Mouse (Mus musculus) heart, embryonic 14.5 days (tissue): ENCODE measurements around the gene Nufip2. TPM values are rescaled to one million over a fixed set of nuclear protein-coding genes. Genes with fewer than 3 reads are reported as not detected.

Experiments
- ATAC-seq: fragments of 200-750 bp; cut with Nextera tagmentation; 2 replicates; pipeline ENCODE4 v1.8.0; 2017; ENCODE audit warnings: low read depth, moderate TSS enrichment; ENCODE audit not compliant: insufficient number of reproducible peaks, insufficient read depth, low FRiP score
- H3K27ac ChIP-seq, 2 experiments: fragments of 200-500 bp in 1 of 2; fragments of 300-500 bp in 1 of 2; sonication (generic) in 1 of 2; replicated peaks in 1 of 2; 2 replicates each; pipeline ENCODE4 v1.5.1; 2012 to 2014; ENCODE audit warnings: low read depth in 2 of 2, low read length in 2 of 2, control low read depth in 1 of 2, mild to moderate bottlenecking in 1 of 2, mixed read lengths in 1 of 2; ENCODE audit not compliant: control insufficient read depth in 1 of 2, insufficient read depth in 1 of 2
- H3K27me3 ChIP-seq: fragments of 300-500 bp; sonication (generic); 2 replicates; pipeline ENCODE4 v1.6.1; 2014; ENCODE audit warnings: mild to moderate bottlenecking, low read length, control low read depth; ENCODE audit not compliant: control insufficient read depth, insufficient read depth
- H3K36me3 ChIP-seq: fragments of 300-500 bp; sonication (generic); 2 replicates; pipeline ENCODE4 v1.6.1; 2014; ENCODE audit warnings: mild to moderate bottlenecking, control low read depth, low read length, mixed read lengths; ENCODE audit not compliant: control insufficient read depth, insufficient read depth
- H3K4me1 ChIP-seq, 2 experiments: fragments of 200-500 bp in 1 of 2; fragments of 300-500 bp in 1 of 2; sonication (generic) in 1 of 2; 2 replicates each; pipeline ENCODE4 v1.6.1; 2012 to 2014; ENCODE audit warnings: low read length in 2 of 2, control low read depth in 1 of 2, mixed read lengths in 1 of 2; ENCODE audit not compliant: control insufficient read depth in 2 of 2, insufficient read depth in 2 of 2
- H3K4me2 ChIP-seq: fragments of 300-500 bp; sonication (generic); 2 replicates; pipeline ENCODE4 v1.6.1; 2014; ENCODE audit warnings: mild to moderate bottlenecking, low read length
- H3K4me3 ChIP-seq, 2 experiments: fragments of 200-500 bp in 1 of 2; fragments of 300-500 bp in 1 of 2; sonication (generic) in 1 of 2; 2 replicates each; pipeline ENCODE4 v1.5.1; 2012 to 2014; ENCODE audit warnings: low read length in 2 of 2, mild to moderate bottlenecking in 2 of 2, control low read depth in 1 of 2, low read depth in 1 of 2, moderate library complexity in 1 of 2; ENCODE audit not compliant: control insufficient read depth in 1 of 2, insufficient read depth in 1 of 2
- H3K9ac ChIP-seq: fragments of 300-500 bp; sonication (generic); 2 replicates; pipeline ENCODE4 v1.6.1; 2014; ENCODE audit warnings: mild to moderate bottlenecking, low read length
- H3K9me3 ChIP-seq: fragments of 300-500 bp; sonication (generic); 2 replicates; pipeline ENCODE4 v1.6.1; 2016; ENCODE audit warnings: low read length, control low read depth; ENCODE audit not compliant: control insufficient read depth
- WGBS: fragments of 180-500 bp; shearing (Covaris S2); extraction: QIAGEN DNeasy Blood & Tissue Kit; methylation state at CpG from one replicate; pipeline ENCODE4 v1.1.7; 2014; 5-methylcytosine and 5-hydroxymethylcytosine counted together
- polyA plus RNA-seq: library from polyadenylated mRNA; unstranded; fragments of >200 nt; fragmentation: Nextera tagmentation; extraction: Ambion mirVana; gene quantifications from 2 replicates; pipeline ENCODE4 v1.2.1, GENCODE M21; 2014

Nufip2 gene
- polyA plus RNA-seq, 1 experiment from 2014 or later: 5.4 TPM

DNA sequence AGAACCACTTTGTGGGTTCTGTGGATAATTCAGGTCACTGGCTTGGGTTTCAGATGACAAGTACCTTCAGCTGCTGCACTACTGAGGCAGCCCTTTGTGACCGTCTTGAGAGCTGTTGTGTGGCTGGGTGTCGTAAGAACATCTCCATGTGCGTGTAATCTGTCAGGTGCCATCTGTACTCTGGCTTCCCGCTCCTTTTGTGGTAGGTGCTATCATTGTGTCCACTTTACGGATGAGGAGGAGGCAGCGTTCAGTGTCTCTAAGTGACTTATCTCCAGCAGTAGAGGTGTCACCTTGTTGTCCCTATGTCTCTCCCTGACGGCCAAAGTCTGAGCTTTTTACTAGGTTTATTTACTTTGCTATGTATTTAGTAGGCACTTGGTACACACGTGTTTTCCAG lies 84.4 kb downstream of the Nufip2 start:
- Histone ChIP-seq H3K27me3 (no peaks in the 10 kb centered on the region), H3K9me3 (no peaks in the 10 kb centered on the region), H3K4me3 (no peak overlapping the region), H3K9ac (no peak overlapping the region), H3K4me2 (no peak overlapping the region), H3K36me3 (no peaks in the 10 kb centered on the region), H3K27ac (no peak overlapping the region), H3K4me1 (peaks cover 20 to 32% of the 10 kb centered on the region in 2 experiments)
- ATAC-seq: no peak
- WGBS: 73% methylated on average over 8 of the region's 8 CpGs

DNA sequence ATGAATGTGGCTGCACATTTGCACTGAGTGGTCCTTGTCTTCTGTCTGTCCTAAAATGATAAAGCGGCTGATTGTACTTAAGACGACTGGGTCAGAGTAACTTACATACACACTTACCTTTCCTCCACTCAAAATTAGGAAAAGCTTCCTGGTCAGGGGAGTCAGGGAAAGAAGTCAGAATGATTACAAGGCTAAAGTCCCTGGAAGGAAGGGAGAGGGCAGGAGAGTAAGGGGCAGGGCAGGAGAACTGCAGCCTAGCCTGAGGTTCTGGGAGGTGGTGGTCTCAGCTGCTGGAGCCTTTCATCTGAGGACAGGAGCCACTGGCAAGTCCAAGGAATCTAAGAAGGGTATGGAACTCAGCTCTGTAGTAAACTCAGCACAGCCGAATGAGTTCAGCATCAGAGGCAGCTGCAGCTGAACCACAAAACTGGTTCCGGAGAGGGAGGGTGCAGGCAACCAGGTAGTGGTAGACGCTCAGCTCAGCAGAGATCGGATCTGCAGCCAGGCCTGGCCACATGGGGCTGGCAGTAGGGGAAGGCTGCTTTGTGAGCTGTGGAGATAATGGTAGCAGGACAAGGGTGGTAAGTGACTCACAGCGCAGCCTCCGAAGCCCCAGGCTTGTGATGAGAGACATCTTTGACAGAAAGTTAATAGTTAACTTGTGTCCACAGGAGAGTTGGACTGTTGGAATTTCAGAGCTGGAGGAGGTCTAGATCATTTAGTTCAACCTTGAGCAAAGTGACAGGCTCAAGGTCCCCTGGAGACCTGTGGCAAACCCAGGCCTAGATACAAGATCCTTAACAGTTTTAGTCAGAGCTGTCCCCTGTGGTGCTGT lies 86.1 kb downstream of the Nufip2 start:
- Histone ChIP-seq H3K27me3 (no peaks in the 10 kb centered on the region), H3K4me3 (no peak overlapping the region), H3K4me2 (no peak overlapping the region), H3K36me3 (0 out of 2 replicates have a peak, but pooled peaks cover under 1% of the 10 kb centered on the region), H3K27ac (no peak overlapping the region), H3K9ac (no peak overlapping the region; the same call in 1 of the 2 replicates), H3K9me3 (no peaks in the 10 kb centered on the region), H3K4me1 (peaks cover 20 to 23% of the 10 kb centered on the region in 2 experiments)
- ATAC-seq: no peak
- 49% methylated on average over 8 of the region's 8 CpGs for WGBS

DNA sequence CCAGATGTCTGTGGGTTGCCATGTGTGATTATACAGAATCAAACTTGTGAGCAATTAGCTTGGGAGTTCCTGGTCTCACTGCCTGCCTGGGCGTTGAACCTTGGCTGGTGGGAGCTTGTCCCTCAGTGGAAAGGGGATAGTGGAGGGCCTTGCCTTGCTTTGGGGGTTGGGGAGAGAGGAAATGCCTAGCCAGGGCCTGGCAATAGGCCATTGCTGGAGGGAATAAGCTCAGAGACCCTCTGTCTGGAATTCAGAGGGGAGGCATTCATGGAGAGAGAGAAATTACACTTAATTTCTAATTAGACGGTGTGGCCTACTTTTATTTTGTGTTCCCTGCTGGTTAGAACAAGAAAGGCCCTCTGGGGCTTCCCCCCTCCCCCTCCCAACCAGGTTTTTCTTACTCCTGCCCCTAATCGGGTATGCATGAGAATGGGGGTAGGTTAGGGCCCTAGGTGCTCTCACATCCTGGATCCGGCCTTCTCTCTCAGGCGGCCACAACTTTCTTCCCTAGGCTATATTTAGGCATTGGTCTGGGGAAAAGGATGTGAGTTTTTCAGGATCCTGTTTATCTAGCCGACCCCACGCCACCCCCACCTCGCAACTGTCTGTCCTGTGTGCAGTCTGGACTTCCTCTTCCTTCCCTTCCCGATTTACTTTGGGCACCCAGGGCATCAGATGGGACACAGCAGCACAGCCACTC lies 89.9 kb downstream of the Nufip2 start:
- peaks cover 20 to 27% of the 10 kb centered on the region in 2 experiments for H3K4me1 ChIP-seq
- no peak overlapping the region; the same call in 1 of the 2 replicates for H3K9ac ChIP-seq
- WGBS: 31% methylated on average over 9 of the region's 9 CpGs
- H3K27me3 ChIP-seq: no peaks in the 10 kb centered on the region
- no peak overlapping the region for H3K4me2 ChIP-seq
- peak overlapping the region; percentile 39 to 62; a peak in 2 of 4 replicates for H3K27ac ChIP-seq
- H3K4me3 ChIP-seq: no peak overlapping the region
- ATAC-seq: no peak
- peaks cover 14% of the 10 kb centered on the region for H3K36me3 ChIP-seq
- no peaks in the 10 kb centered on the region for H3K9me3 ChIP-seq

DNA sequence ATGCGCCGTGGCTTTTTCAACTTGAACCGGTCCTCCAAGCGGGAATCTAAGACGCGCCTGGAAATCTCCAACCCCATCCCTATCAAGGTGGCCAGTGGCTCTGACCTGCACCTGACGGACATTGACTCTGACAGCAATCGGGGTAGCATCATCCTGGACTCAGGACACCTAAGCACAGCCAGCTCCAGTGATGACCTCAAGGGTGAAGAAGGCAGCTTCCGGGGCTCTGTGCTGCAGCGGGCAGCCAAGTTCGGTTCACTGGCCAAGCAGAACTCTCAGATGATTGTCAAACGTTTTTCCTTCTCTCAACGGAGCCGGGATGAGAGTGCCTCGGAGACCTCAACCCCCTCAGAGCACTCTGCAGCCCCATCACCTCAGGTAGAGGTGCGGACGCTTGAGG lies 91.5 kb downstream of the Nufip2 start:
- Histone ChIP-seq H3K36me3 (peaks cover 14% of the 10 kb centered on the region), H3K9me3 (no peaks in the 10 kb centered on the region), H3K27me3 (no peaks in the 10 kb centered on the region), H3K4me2 (no peak overlapping the region), H3K4me3 (no peak overlapping the region), H3K4me1 (peaks cover 21 to 25% of the 10 kb centered on the region in 2 experiments), H3K9ac (no peak overlapping the region), H3K27ac (no peak overlapping the region)
- ATAC-seq: no peak; the same call in 1 of the 2 replicates
- 91% methylated on average over 17 of the region's 17 CpGs for WGBS

DNA sequence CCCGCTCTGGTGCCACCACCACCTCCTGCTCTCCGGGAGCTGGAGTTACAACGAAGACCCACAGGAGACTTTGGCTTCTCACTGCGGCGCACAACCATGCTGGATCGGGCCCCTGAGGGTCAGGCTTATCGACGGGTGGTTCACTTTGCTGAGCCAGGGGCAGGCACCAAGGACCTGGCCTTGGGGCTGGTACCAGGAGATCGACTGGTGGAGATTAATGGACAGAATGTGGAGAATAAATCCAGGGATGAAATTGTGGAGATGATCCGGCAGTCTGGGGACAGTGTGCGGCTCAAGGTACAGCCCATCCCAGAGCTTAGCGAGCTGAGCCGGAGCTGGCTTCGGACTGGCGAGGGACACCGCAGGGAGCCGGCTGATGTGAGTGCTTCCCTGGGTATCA lies 92.0 kb downstream of the Nufip2 start:
- Histone ChIP-seq H3K36me3 (peaks cover 14% of the 10 kb centered on the region), H3K27ac (no peak overlapping the region), H3K4me1 (peaks cover 21% of the 10 kb centered on the region in 2 experiments), H3K9me3 (no peaks in the 10 kb centered on the region), H3K27me3 (no peaks in the 10 kb centered on the region), H3K4me3 (no peak overlapping the region), H3K4me2 (no peak overlapping the region), H3K9ac (no peak overlapping the region)
- WGBS: 90% methylated on average over 17 of the region's 17 CpGs
- no peak for ATAC-seq

DNA sequence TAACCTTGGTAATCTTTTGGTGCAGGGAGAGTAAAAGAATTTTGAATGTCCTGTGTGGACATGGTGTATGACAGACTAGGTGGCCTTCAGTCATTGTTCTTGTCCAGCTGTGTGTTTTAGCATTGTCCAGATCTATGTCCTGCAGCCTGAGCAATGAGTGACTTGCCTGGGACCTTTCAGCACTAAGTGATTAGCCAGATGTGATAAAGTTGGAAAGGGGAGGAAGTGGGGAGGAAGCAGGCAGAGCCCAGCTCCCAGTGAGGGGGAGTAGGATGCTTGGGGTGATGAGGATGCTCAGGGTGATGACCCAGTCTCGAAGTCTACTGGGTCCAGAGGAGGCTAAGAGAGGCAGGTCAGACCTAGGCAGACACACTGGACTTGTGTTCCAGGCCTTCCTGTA lies 93.3 kb downstream of the Nufip2 start:
- Histone ChIP-seq H3K9me3 (no peaks in the 10 kb centered on the region), H3K36me3 (peaks cover 14% of the 10 kb centered on the region), H3K4me1 (peaks cover 34% of the 10 kb centered on the region in 2 experiments), H3K27me3 (no peaks in the 10 kb centered on the region), H3K4me2 (no peak overlapping the region), H3K9ac (no peak overlapping the region), H3K27ac (0 out of 4 replicates have a peak overlapping the region, but pooled peaks of 1 of the 2 experiments have one; percentile 28), H3K4me3 (no peak overlapping the region)
- ATAC-seq: no peak
- 26% methylated on average over 1 of the region's 1 CpGs for WGBS

DNA sequence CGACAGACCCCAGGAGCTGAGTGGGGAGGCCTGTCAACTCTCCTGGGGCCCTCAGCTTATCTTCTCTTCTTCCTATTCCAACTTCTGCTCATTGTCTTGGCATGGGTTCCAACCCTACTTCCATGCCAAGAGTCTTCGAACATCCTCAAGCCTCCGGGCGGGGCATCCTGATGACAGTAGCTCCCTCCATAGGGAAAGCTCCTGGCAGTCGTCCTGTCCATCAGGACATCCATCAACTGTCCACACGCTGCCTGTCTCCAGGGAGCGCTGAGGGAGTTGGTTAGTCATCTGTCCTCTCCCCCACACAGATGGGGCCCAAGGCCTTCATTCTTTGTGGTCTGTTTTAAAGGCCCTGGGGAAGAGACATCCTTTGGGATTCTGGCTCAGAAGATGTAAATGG lies 95.1 kb downstream of the Nufip2 start:
- Histone ChIP-seq H3K27me3 (no peaks in the 10 kb centered on the region), H3K27ac (no peak overlapping the region), H3K36me3 (peaks cover 14% of the 10 kb centered on the region), H3K4me2 (no peak overlapping the region), H3K9ac (no peak overlapping the region), H3K9me3 (no peaks in the 10 kb centered on the region), H3K4me1 (peaks cover 45 to 46% of the 10 kb centered on the region in 2 experiments), H3K4me3 (no peak overlapping the region)
- WGBS: 54% methylated on average over 7 of the region's 7 CpGs
- ATAC-seq: no peak
